Mouse (Mus musculus): ENCODE measurements around the gene Reps2. TPM values are rescaled to one million over a fixed set of nuclear protein-coding genes. Genes with fewer than 3 reads are reported as not detected.

The Reps2 gene
- 0.40 and 0.43 TPM in 2 replicates for polyA plus RNA-seq (2015; fragmentation: Nextera tagmentation; extraction: Ambion mirVana)

DNA sequence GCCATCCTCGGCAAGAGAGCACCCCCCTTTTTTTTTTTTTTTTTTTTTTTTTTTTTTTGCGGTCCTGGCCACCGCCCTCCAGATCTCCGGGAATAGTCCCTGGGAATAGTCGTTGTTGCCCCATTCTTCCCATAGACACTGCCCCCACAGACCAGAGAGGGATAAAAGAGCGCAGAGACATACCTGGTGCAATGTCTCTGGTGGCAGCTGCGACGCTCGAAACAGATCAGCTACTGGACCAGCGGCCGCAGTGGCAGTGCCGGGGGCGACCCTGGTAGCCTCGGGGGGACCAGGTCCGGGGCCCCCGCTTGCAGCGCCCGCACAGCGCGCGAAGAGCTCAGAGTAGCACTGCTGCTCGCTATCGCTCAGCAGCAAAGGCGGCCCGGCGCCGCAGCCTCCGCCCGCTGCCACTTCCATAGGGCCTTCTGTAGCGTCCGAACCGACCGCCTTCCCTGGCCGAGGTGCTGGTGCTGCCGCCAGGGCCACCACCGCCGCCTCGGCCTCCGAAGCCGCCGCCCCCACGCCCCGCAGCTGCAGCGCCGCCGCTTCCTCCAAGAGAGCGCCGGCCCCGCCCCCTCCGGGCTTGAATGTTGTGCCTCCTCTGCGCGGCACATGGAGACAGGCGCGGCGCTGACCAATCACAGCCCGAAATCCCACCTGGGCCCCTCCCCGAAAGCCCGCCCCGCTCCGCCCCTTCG lies at the start of gene Reps2:
Reps2 (minus strand) TSS at position 559 of the 698 bp plus-strand sequence.
- no peak within 1 kb of the TSS for H3K27ac ChIP-seq
- no peaks in the 10 kb centered on the region for H3K9me3 ChIP-seq (replicated peaks)
- H3K36me3 ChIP-seq, result no peaks in the 10 kb centered on the region
- peak; percentile 87 for ATAC-seq (replicated peaks; ENCODE audit: insufficient number of reproducible peaks, insufficient read depth, low FRiP score, low read depth)
- 14% methylated on average over 44 of the region's 61 CpGs for WGBS
- peak within 1 kb of the TSS; percentile 52 for H3K9ac ChIP-seq
- H3K4me3 ChIP-seq, result peak within 1 kb of the TSS; percentile 63
- peak within 1 kb of the TSS; percentile 91 for H3K4me2 ChIP-seq
- no peaks in the 10 kb centered on the region for H3K27me3 ChIP-seq
- H3K4me1 ChIP-seq (replicated peaks), result no peaks in the 10 kb centered on the region

DNA sequence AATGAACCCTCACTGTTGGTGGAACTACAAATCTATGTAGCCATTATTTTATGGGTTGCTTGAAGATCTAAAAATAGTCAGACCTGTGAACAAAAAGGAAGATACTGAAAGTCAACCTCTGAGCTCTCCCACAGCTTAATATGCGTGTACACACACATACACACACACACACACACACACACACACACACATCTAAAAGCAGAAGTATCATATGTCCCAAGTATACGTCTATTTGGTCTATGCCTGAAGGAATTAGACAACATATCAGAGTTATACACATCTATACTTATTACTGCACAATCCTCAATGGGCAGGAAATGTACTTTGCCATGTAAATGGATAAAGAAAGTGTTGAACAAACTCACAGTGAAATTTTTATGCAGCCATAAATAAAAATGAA lies 47.8 kb upstream of the Reps2 start:
- H3K27ac ChIP-seq, result no peak overlapping the region
- no peaks in the 10 kb centered on the region for H3K36me3 ChIP-seq
- H3K4me1 ChIP-seq (replicated peaks), result no peaks in the 10 kb centered on the region
- 45% methylated on average over 2 of the region's 2 CpGs for WGBS
- H3K27me3 ChIP-seq, result no peaks in the 10 kb centered on the region
- H3K9me3 ChIP-seq (replicated peaks), result no peaks in the 10 kb centered on the region
- H3K9ac ChIP-seq, result no peak overlapping the region
- H3K4me2 ChIP-seq, result no peak overlapping the region
- ATAC-seq (replicated peaks; ENCODE audit: insufficient number of reproducible peaks, insufficient read depth, low FRiP score, low read depth), result no peak
- H3K4me3 ChIP-seq, result no peak overlapping the region

DNA sequence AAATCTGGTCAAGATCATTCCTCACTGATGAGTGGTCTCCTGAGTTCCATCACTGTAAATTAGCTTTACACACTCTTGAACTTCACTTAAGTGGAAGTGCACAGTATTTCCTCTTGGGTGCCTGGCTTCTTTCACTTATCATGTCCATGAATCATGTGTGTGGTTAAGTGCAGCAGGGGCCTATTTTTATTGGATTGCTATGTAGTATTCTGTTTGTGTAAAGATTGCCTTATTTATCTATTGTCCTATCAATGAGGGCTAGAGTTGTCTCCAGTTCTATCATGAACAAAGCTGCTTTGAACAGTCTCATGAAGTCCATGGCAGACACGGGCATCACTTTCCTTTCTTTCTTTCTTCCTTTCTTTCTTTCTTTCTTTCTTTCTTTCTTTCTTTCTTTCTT lies 41.9 kb upstream of the Reps2 start:
- 74% methylated on average over 1 of the region's 1 CpGs for WGBS
- no peak overlapping the region for H3K9ac ChIP-seq
- H3K36me3 ChIP-seq, result no peaks in the 10 kb centered on the region
- ATAC-seq (replicated peaks; ENCODE audit: insufficient number of reproducible peaks, insufficient read depth, low FRiP score, low read depth), result no peak
- H3K9me3 ChIP-seq (replicated peaks), result no peaks in the 10 kb centered on the region
- no peak overlapping the region for H3K4me2 ChIP-seq
- H3K27ac ChIP-seq, result no peak overlapping the region
- H3K4me1 ChIP-seq (replicated peaks), result no peaks in the 10 kb centered on the region
- H3K4me3 ChIP-seq, result no peak overlapping the region
- no peaks in the 10 kb centered on the region for H3K27me3 ChIP-seq

DNA sequence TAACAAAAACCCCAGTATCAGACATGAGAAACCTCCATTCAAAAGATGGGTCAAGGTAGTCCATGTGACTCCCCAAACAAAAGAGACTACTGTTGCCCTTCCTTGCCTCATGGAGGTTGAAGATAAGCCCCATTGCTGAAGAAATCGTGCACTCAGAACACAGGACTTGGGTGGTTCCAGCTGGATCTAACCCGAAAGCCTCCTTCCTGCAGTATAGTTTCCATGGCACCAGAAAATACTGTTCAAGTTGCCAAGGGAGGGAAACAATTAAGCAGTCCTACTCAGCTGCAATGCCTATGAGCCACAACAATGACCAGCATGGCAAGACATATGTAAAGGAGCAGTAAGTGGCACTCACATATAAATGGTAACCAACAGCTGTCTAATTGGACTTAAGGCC lies 36.1 kb upstream of the Reps2 start:
- no peak overlapping the region for H3K27ac ChIP-seq
- H3K9me3 ChIP-seq (replicated peaks), result no peaks in the 10 kb centered on the region
- no peaks in the 10 kb centered on the region for H3K36me3 ChIP-seq
- H3K4me3 ChIP-seq, result no peak overlapping the region
- no peak overlapping the region for H3K9ac ChIP-seq
- WGBS, result 70% methylated on average over 2 of the region's 2 CpGs
- H3K4me1 ChIP-seq (replicated peaks), result no peaks in the 10 kb centered on the region
- no peak for ATAC-seq (replicated peaks; ENCODE audit: insufficient number of reproducible peaks, insufficient read depth, low FRiP score, low read depth)
- no peak overlapping the region for H3K4me2 ChIP-seq
- H3K27me3 ChIP-seq, result no peaks in the 10 kb centered on the region

DNA sequence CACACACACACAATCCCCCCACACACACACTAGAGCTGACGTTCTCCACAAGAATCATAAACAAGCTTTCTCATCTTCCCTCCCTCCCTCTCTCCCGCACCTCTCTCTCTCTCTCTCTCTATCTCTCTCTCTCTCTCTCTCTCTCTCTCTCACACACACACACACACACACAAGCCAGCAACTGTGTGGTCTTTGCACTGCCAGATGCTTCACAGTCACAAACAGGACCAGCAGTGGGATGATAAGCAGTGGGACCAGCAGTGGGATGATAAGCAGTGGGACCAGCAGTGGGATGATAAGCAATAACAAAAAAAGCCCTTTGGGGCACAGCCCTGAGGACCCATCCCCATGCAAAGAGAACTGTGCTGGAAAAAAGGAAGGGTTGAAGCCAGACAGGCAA lies 35.4 kb upstream of the Reps2 start:
- H3K4me3 ChIP-seq, result no peak overlapping the region
- no peaks in the 10 kb centered on the region for H3K27me3 ChIP-seq
- ATAC-seq (replicated peaks; ENCODE audit: insufficient number of reproducible peaks, insufficient read depth, low FRiP score, low read depth), result no peak
- no peaks in the 10 kb centered on the region for H3K4me1 ChIP-seq (replicated peaks)
- H3K9me3 ChIP-seq (replicated peaks), result no peaks in the 10 kb centered on the region
- no peak overlapping the region for H3K4me2 ChIP-seq
- H3K9ac ChIP-seq, result no peak overlapping the region
- no peaks in the 10 kb centered on the region for H3K36me3 ChIP-seq
- H3K27ac ChIP-seq, result no peak overlapping the region
- 57% methylated on average over 2 of the region's 2 CpGs for WGBS

DNA sequence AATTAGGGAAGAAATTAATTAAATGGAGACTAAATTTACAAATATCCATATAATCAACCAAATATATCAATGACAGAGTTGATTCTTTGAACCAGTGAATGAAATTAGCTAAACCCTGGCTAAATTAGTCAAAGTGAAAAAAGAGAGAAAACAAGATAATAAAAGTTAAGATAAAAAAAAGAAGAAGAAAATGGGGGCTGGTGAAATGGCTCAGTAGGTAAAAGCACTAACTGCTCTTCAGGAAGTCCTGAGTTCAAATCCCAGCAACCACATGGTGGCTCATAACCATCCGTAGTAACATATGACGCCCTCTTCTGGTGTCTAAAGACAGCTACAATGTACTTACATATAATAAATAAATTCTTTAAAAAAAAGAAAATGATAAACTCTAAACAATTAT lies 22.7 kb upstream of the Reps2 start:
- H3K4me1 ChIP-seq (replicated peaks), result no peaks in the 10 kb centered on the region
- H3K4me2 ChIP-seq, result no peak overlapping the region
- H3K27ac ChIP-seq, result no peak overlapping the region
- no peaks in the 10 kb centered on the region for H3K36me3 ChIP-seq
- no peaks in the 10 kb centered on the region for H3K9me3 ChIP-seq (replicated peaks)
- 73% methylated on average over 2 of the region's 2 CpGs for WGBS
- no peak overlapping the region for H3K4me3 ChIP-seq
- no peak for ATAC-seq (replicated peaks; ENCODE audit: insufficient number of reproducible peaks, insufficient read depth, low FRiP score, low read depth)
- no peaks in the 10 kb centered on the region for H3K27me3 ChIP-seq
- H3K9ac ChIP-seq, result no peak overlapping the region

DNA sequence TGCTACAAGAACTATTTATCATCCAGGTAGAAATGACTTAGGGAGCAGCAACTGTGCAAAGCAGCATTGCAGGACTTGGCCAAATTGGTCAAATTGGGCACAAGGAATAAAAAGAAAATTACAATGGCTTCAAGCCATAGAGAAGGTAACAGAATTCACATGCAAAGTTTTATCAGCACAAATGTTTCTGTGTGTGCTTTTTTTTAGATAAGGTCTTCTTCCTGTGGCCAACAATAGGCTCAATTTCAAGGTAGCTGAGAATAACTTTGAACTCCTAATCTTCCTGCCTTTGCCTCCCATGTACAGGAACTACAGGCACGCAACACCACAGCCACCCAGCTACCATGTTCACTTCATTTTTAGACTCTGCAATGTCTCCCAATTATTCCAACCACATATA lies 16.7 kb upstream of the Reps2 start:
- no peak for ATAC-seq (replicated peaks; ENCODE audit: insufficient number of reproducible peaks, insufficient read depth, low FRiP score, low read depth)
- no peak overlapping the region for H3K9ac ChIP-seq
- H3K4me3 ChIP-seq, result no peak overlapping the region
- no peaks in the 10 kb centered on the region for H3K36me3 ChIP-seq
- H3K4me1 ChIP-seq (replicated peaks), result no peaks in the 10 kb centered on the region
- H3K4me2 ChIP-seq, result no peak overlapping the region
- H3K27ac ChIP-seq, result no peak overlapping the region
- H3K27me3 ChIP-seq, result no peaks in the 10 kb centered on the region
- no peaks in the 10 kb centered on the region for H3K9me3 ChIP-seq (replicated peaks)
- 56% methylated on average over 1 of the region's 1 CpGs for WGBS

DNA sequence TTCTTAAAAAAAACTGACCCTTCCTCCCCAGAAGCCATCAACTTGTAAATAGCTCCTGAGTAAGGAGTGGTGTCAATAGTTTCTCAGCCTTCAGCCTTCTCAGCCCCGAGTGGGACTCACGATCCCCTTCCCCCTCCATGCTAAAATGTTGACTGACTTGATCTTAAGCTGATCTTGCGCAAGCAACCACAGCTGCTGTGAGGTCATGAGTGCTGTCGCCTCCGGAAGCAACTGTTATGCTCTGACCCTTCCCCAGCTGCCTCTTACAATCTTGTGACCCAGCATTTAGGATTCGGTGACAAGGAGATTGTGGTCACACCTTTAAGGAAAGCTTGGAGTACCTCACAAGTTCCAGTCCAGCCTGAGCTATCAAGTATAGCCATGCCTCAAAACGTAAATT lies 10.1 kb upstream of the Reps2 start:
- H3K9ac ChIP-seq, result no peak overlapping the region
- H3K27ac ChIP-seq, result no peak overlapping the region
- no peak overlapping the region for H3K4me3 ChIP-seq
- no peaks in the 10 kb centered on the region for H3K4me1 ChIP-seq (replicated peaks)
- 71% methylated on average over 7 of the region's 7 CpGs for WGBS
- no peaks in the 10 kb centered on the region for H3K36me3 ChIP-seq
- no peak for ATAC-seq (replicated peaks; ENCODE audit: insufficient number of reproducible peaks, insufficient read depth, low FRiP score, low read depth)
- no peaks in the 10 kb centered on the region for H3K27me3 ChIP-seq
- H3K9me3 ChIP-seq (replicated peaks), result no peaks in the 10 kb centered on the region
- no peak overlapping the region for H3K4me2 ChIP-seq

DNA sequence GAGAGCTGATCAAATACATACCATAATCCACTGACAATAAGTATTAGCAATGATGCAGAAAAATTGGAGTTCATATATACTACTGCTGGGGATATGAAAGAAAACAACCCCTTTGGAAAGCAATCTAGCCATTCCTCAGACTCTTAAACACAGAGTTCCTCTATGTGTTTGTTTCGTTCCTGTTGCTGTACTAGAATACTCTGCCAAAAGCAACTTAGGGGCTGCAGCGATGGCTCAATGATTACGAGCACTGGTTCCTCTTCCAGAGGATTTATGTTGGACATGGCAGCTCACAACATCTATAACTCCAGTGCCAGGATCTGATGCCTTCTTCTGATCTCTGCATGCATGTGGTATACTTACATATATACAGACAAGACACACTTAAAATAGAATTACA lies 9.0 kb upstream of the Reps2 start:
- Histone ChIP-seq H3K36me3 (no peaks in the 10 kb centered on the region), H3K27ac (no peak overlapping the region), H3K9me3 (replicated peaks) (no peaks in the 10 kb centered on the region), H3K27me3 (no peaks in the 10 kb centered on the region), H3K4me3 (no peak overlapping the region), H3K4me2 (no peak overlapping the region), H3K9ac (no peak overlapping the region), H3K4me1 (replicated peaks) (no peaks in the 10 kb centered on the region)
- 80% methylated on average over 3 of the region's 3 CpGs for WGBS
- ATAC-seq (replicated peaks; ENCODE audit: insufficient number of reproducible peaks, insufficient read depth, low FRiP score, low read depth), result no peak

DNA sequence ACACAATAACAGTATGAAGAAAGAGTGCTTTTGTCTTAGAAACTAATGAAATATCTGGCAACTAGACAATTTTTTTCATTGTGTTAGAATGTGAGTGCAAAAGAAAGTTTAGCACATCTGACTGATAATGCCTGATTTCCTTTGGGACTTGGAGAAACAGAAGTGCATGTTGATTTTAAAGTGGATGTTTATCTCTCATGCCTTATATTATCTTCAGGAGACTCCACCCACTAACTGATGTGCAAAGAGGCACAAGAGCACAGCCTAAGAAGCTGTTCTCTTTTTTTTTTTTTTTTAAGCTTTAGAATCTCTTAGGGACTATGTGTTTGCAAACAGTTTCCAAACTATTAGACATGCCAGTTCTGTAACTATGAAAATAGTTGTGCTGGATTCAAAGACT lies 7.7 kb upstream of the Reps2 start:
- Histone ChIP-seq H3K9me3 (replicated peaks) (no peaks in the 10 kb centered on the region), H3K9ac (no peak overlapping the region), H3K4me3 (no peak overlapping the region), H3K27me3 (no peaks in the 10 kb centered on the region), H3K4me2 (no peak overlapping the region), H3K27ac (no peak overlapping the region), H3K4me1 (replicated peaks) (no peaks in the 10 kb centered on the region), H3K36me3 (no peaks in the 10 kb centered on the region)
- ATAC-seq (replicated peaks; ENCODE audit: insufficient number of reproducible peaks, insufficient read depth, low FRiP score, low read depth), result no peak

DNA sequence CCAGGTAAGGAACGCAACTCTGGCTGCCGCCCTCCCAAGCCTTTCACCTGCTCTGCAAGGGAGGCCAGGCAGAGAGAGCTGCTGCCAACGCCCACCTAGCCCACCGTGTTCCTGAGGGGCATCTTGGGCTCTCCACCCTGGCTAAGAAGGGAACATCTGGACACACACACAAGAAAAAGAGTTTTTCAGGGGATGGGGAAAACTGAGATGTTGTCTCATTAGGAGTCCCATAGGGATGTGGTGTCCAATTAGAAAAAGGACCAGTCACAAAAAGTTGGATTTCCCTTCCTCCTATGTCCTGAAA lies 292 bp upstream of the Reps2 start:
- ATAC-seq (replicated peaks; ENCODE audit: insufficient number of reproducible peaks, insufficient read depth, low FRiP score, low read depth), result no peak
- Histone ChIP-seq H3K9me3 (replicated peaks) (no peaks in the 10 kb centered on the region), H3K9ac (no peak overlapping the region), H3K27ac (no peak overlapping the region), H3K4me1 (replicated peaks) (no peaks in the 10 kb centered on the region), H3K4me2 (peak overlapping the region; percentile 91), H3K27me3 (no peaks in the 10 kb centered on the region), H3K36me3 (no peaks in the 10 kb centered on the region), H3K4me3 (peak overlapping the region; percentile 63)
- WGBS, result 21% methylated on average over 4 of the region's 4 CpGs

DNA sequence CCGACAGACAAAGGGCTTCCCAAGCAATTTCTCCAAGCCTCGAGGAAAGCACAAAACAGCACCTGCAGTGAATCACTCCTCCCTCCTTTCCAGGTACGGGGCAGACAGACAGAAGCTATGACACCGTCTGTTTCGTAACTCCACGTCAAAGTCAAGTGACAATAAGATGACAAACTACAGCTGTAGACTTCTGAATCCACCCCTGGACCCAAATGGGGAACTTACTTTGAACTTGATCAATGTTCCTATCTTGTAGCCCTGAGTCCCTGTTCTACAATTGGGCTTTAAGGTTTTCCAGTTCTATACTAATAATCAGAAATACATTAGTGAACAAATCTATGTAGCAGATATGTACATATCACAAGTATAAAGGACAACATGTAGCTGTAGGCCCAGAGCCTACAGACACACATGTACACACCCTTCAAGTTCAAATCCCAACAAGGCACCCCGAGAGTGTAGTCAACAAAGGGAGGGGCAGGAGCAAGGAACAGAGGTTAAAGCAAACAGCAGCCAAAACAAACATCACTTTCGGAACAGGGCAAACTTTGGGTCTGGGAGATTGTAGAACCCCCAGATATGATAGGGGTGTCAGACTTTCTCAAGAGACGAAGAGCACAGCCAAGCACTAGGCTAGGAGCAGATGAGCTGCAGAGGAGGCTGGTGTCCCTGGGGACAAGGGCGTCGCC lies 903 bp downstream of the Reps2 start:
- no peaks in the 10 kb centered on the region for H3K27me3 ChIP-seq
- H3K36me3 ChIP-seq, result no peaks in the 10 kb centered on the region
- H3K9ac ChIP-seq, result no peak overlapping the region
- peak overlapping the region; percentile 91 for H3K4me2 ChIP-seq
- H3K4me3 ChIP-seq, result peak overlapping the region; percentile 63
- H3K4me1 ChIP-seq (replicated peaks), result no peaks in the 10 kb centered on the region
- no peaks in the 10 kb centered on the region for H3K9me3 ChIP-seq (replicated peaks)
- H3K27ac ChIP-seq, result no peak overlapping the region
- ATAC-seq (replicated peaks; ENCODE audit: insufficient number of reproducible peaks, insufficient read depth, low FRiP score, low read depth), result no peak
- WGBS, result 50% methylated on average over 11 of the region's 11 CpGs

Data from heart, embryonic 15.5 days (tissue).